Mouse (Mus musculus): ENCODE results near the gene Ston1.

Ston1 gene

GRCm38 (mm10) chr17:88583411-88583810 is 14.1 kb upstream of the Ston1 start:
- no peak for ATAC-seq (ENCODE audit: insufficient number of reproducible peaks, low FRiP score, low TSS enrichment)

GRCm38 (mm10) chr17:88587371-88587770 is 10.1 kb upstream of the Ston1 start:
- ATAC-seq (ENCODE audit: insufficient number of reproducible peaks, low FRiP score, low TSS enrichment): no peak

- ATAC-seq (ENCODE audit: insufficient number of reproducible peaks, low FRiP score, low TSS enrichment): no peak
Measured at GRCm38 (mm10) chr17:88588228-88588627, 9.3 kb upstream of the Ston1 start.

GRCm38 (mm10) chr17:88590251-88590650 is 7.2 kb upstream of the Ston1 start:
- ATAC-seq (ENCODE audit: insufficient number of reproducible peaks, low FRiP score, low TSS enrichment): no peak

GRCm38 (mm10) chr17:88595071-88595470 is 2.4 kb upstream of the Ston1 start:
- ATAC-seq (ENCODE audit: insufficient number of reproducible peaks, low FRiP score, low TSS enrichment): no peak

- ATAC-seq (ENCODE audit: insufficient number of reproducible peaks, low FRiP score, low TSS enrichment): no peak
Measured at GRCm38 (mm10) chr17:88596068-88596467, 1.4 kb upstream of the Ston1 start.

- ATAC-seq (ENCODE audit: insufficient number of reproducible peaks, low FRiP score, low TSS enrichment): no peak
Measured at GRCm38 (mm10) chr17:88596544-88597221, 801 bp upstream of the Ston1 start.

GRCm38 (mm10) chr17:88598056-88598420 is 554 bp downstream of the Ston1 start:
- ATAC-seq (ENCODE audit: insufficient number of reproducible peaks, low FRiP score, low TSS enrichment): no peak

- no peak for ATAC-seq (ENCODE audit: insufficient number of reproducible peaks, low FRiP score, low TSS enrichment)
Measured at GRCm38 (mm10) chr17:88598570-88599368, 1.3 kb downstream of the Ston1 start.

GRCm38 (mm10) chr17:88600492-88601026 is 3.1 kb downstream of the Ston1 start:
- no peak for ATAC-seq (ENCODE audit: insufficient number of reproducible peaks, low FRiP score, low TSS enrichment)

- ATAC-seq (ENCODE audit: insufficient number of reproducible peaks, low FRiP score, low TSS enrichment): no peak
Measured at GRCm38 (mm10) chr17:88603943-88604342, 6.5 kb downstream of the Ston1 start.

- ATAC-seq (ENCODE audit: insufficient number of reproducible peaks, low FRiP score, low TSS enrichment): no peak
Measured at GRCm38 (mm10) chr17:88606056-88606455, 8.6 kb downstream of the Ston1 start.

GRCm38 (mm10) chr17:88609361-88609760 is 11.9 kb downstream of the Ston1 start:
- ATAC-seq (ENCODE audit: insufficient number of reproducible peaks, low FRiP score, low TSS enrichment): no peak

GRCm38 (mm10) chr17:88611057-88611456 is 13.6 kb downstream of the Ston1 start:
- no peak for ATAC-seq (ENCODE audit: insufficient number of reproducible peaks, low FRiP score, low TSS enrichment)

GRCm38 (mm10) chr17:88613172-88613571 is 15.7 kb downstream of the Ston1 start:
- ATAC-seq (ENCODE audit: insufficient number of reproducible peaks, low FRiP score, low TSS enrichment): no peak

- ATAC-seq (ENCODE audit: insufficient number of reproducible peaks, low FRiP score, low TSS enrichment): no peak
Measured at GRCm38 (mm10) chr17:88613721-88614120, 16.2 kb downstream of the Ston1 start.

GRCm38 (mm10) chr17:88614234-88614633 is 16.8 kb downstream of the Ston1 start:
- ATAC-seq (ENCODE audit: insufficient number of reproducible peaks, low FRiP score, low TSS enrichment): no peak

GRCm38 (mm10) chr17:88614733-88615132 is 17.2 kb downstream of the Ston1 start:
- ATAC-seq (ENCODE audit: insufficient number of reproducible peaks, low FRiP score, low TSS enrichment): no peak

- ATAC-seq (ENCODE audit: insufficient number of reproducible peaks, low FRiP score, low TSS enrichment): no peak
Measured at GRCm38 (mm10) chr17:88615492-88616155, 18.1 kb downstream of the Ston1 start.

GRCm38 (mm10) chr17:88620935-88621334 is 23.5 kb downstream of the Ston1 start:
- ATAC-seq (ENCODE audit: insufficient number of reproducible peaks, low FRiP score, low TSS enrichment): no peak

- no peak for ATAC-seq (ENCODE audit: insufficient number of reproducible peaks, low FRiP score, low TSS enrichment)
Measured at GRCm38 (mm10) chr17:88621374-88621773, 23.9 kb downstream of the Ston1 start.

Data from cerebellum, adult (tissue).